Mouse (Mus musculus): Measurements from ENCODE around the gene Tdrkh.

GRCm38 (mm10) chr3:94368631-94369030 lies 44.4 kb upstream of the Tdrkh start:
- no peak for TF ChIP-seq POLR2A (IDR thresholded peaks at IDR 0.05; ENCODE audit: low read depth, low read length)
- TF ChIP-seq CTCF (IDR thresholded peaks at IDR 0.05; ENCODE audit: extremely low read depth, insufficient read depth, insufficient read length, insufficient replicate concordance): no peak

All from spleen, adult 2 months (tissue).